Mouse (Mus musculus): ENCODE measurements around the gene Akap8l.

Akap8l gene

GRCm38 (mm10) chr17:32350382-32350983 is at the start of gene Akap8l:
Akap8l (minus strand) TSS chr17:32350607.
- peak; percentile 97 for DNase-seq (ENCODE audit: inconsistent ontology term)

- no peak for DNase-seq (ENCODE audit: inconsistent ontology term)
Measured at GRCm38 (mm10) chr17:32396266-32396665, 45.9 kb upstream of the Akap8l start.

- no peak for DNase-seq (ENCODE audit: inconsistent ontology term)
Measured at GRCm38 (mm10) chr17:32393944-32394343, 43.5 kb upstream of the Akap8l start.

- DNase-seq (ENCODE audit: inconsistent ontology term), result peak; percentile 94
Measured at GRCm38 (mm10) chr17:32389101-32389659, 38.8 kb upstream of the Akap8l start, which contains the start of gene Wiz. Wiz (minus strand) TSS chr17:32389439.

- DNase-seq (ENCODE audit: inconsistent ontology term), result peak; percentile 26
Measured at GRCm38 (mm10) chr17:32388370-32389100, 38.1 kb upstream of the Akap8l start.

- no peak for DNase-seq (ENCODE audit: inconsistent ontology term)
Measured at GRCm38 (mm10) chr17:32387986-32388369, 37.6 kb upstream of the Akap8l start.

- no peak for DNase-seq (ENCODE audit: inconsistent ontology term)
Measured at GRCm38 (mm10) chr17:32386659-32387432, 36.4 kb upstream of the Akap8l start.

- no peak for DNase-seq (ENCODE audit: inconsistent ontology term)
Measured at GRCm38 (mm10) chr17:32383661-32384060, 33.3 kb upstream of the Akap8l start.

- peak; percentile 27 for DNase-seq (ENCODE audit: inconsistent ontology term)
Measured at GRCm38 (mm10) chr17:32382576-32382975, 32.2 kb upstream of the Akap8l start.

- DNase-seq (ENCODE audit: inconsistent ontology term), result no peak
Measured at GRCm38 (mm10) chr17:32378786-32379185, 28.4 kb upstream of the Akap8l start.

- DNase-seq (ENCODE audit: inconsistent ontology term), result no peak
Measured at GRCm38 (mm10) chr17:32377137-32377536, 26.7 kb upstream of the Akap8l start.

GRCm38 (mm10) chr17:32376475-32376874 is 26.1 kb upstream of the Akap8l start:
- no peak for DNase-seq (ENCODE audit: inconsistent ontology term)

- DNase-seq (ENCODE audit: inconsistent ontology term), result no peak
Measured at GRCm38 (mm10) chr17:32368991-32369578, 18.7 kb upstream of the Akap8l start.

- DNase-seq (ENCODE audit: inconsistent ontology term), result no peak
Measured at GRCm38 (mm10) chr17:32367706-32368105, 17.3 kb upstream of the Akap8l start.

- no peak for DNase-seq (ENCODE audit: inconsistent ontology term)
Measured at GRCm38 (mm10) chr17:32365296-32365695, 14.9 kb upstream of the Akap8l start.

- no peak for DNase-seq (ENCODE audit: inconsistent ontology term)
Measured at GRCm38 (mm10) chr17:32364850-32365249, 14.4 kb upstream of the Akap8l start.

- peak; percentile 90 for DNase-seq (ENCODE audit: inconsistent ontology term)
Measured at GRCm38 (mm10) chr17:32364331-32364730, 13.9 kb upstream of the Akap8l start.

- DNase-seq (ENCODE audit: inconsistent ontology term), result peak; percentile 20
Measured at GRCm38 (mm10) chr17:32363821-32364301, 13.5 kb upstream of the Akap8l start.

- no peak for DNase-seq (ENCODE audit: inconsistent ontology term)
Measured at GRCm38 (mm10) chr17:32362686-32363085, 12.3 kb upstream of the Akap8l start.

- no peak for DNase-seq (ENCODE audit: inconsistent ontology term)
Measured at GRCm38 (mm10) chr17:32359928-32360327, 9.5 kb upstream of the Akap8l start.

- no peak for DNase-seq (ENCODE audit: inconsistent ontology term)
Measured at GRCm38 (mm10) chr17:32358943-32359340, 8.5 kb upstream of the Akap8l start.
